Mouse (Mus musculus) ES-Bruce4 (cell line): Measurements from ENCODE around the gene Nxf1. TPM values are rescaled to one million over a fixed set of nuclear protein-coding genes. Genes with fewer than 3 reads are reported as not detected.

Experiments used
- H3K27ac ChIP-seq: 2 replicates; pipeline ENCODE4 v1.5.1; 2012; ENCODE audit warnings: low read length, inconsistent platforms; ENCODE audit not compliant: insufficient read depth
- H3K27me3 ChIP-seq: 2 replicates; pipeline ENCODE4 v1.6.1; 2012; ENCODE audit warnings: mild to moderate bottlenecking, low read length, inconsistent platforms; ENCODE audit not compliant: control insufficient read depth, poor library complexity, insufficient read depth, severe bottlenecking
- H3K36me3 ChIP-seq: 2 replicates; pipeline ENCODE4 v1.6.1; 2012; ENCODE audit warnings: inconsistent platforms, mild to moderate bottlenecking, low read length, moderate library complexity; ENCODE audit not compliant: control insufficient read depth, poor library complexity, insufficient read depth, severe bottlenecking
- H3K4me1 ChIP-seq: one replicate; pipeline ENCODE4 v1.8.1; 2011; ENCODE audit warnings: low read length; ENCODE audit not compliant: control insufficient read depth, insufficient read depth
- H3K4me3 ChIP-seq: 2 replicates; pipeline ENCODE4 v1.5.1; 2011; ENCODE audit warnings: low read depth, mild to moderate bottlenecking, low read length
- H3K9ac ChIP-seq: 2 replicates; pipeline ENCODE4 v1.6.1; 2012; ENCODE audit warnings: low read depth, mild to moderate bottlenecking, inconsistent platforms; ENCODE audit not compliant: poor library complexity, severe bottlenecking
- H3K9me3 ChIP-seq: replicated peaks from 2 replicates; pipeline ENCODE4 v1.6.1; 2012; ENCODE audit warnings: mild to moderate bottlenecking, low read length, inconsistent platforms; ENCODE audit not compliant: control insufficient read depth, poor library complexity, insufficient read depth, severe bottlenecking
- CTCF ChIP-seq: IDR thresholded peaks from one replicate; pipeline ENCODE4 v1.8.1; 2011; ENCODE audit warnings: low read depth, low read length
- EP300 ChIP-seq: IDR thresholded peaks from 2 replicates; pipeline ENCODE4 v1.6.1; 2011; ENCODE audit warnings: low read depth, low read length; ENCODE audit not compliant: insufficient read depth
- POLR2A ChIP-seq: IDR thresholded peaks from one replicate; pipeline ENCODE4 v1.8.1; 2011; ENCODE audit warnings: low read length; ENCODE audit not compliant: insufficient read depth
- polyA plus RNA-seq: library from polyadenylated mRNA; stranded (reverse); fragments of >200 nt; gene quantifications from 2 replicates; pipeline ENCODE4 v1.2.4, GENCODE M21; 2011; ENCODE audit warnings: low read depth; ENCODE audit not compliant: missing spikeins, insufficient read depth, insufficient read length

Gene Nxf1
- polyA plus RNA-seq, 1 experiment = 122 TPM

- Histone ChIP-seq H3K4me1 (no peaks in the 10 kb centered on the region), H3K36me3 (peaks cover 8% of the 10 kb centered on the region), H3K27me3 (no peaks in the 10 kb centered on the region), H3K9ac (peak overlapping the region; percentile 95), H3K27ac (no peak overlapping the region), H3K9me3 (no peaks in the 10 kb centered on the region), H3K4me3 (no peak overlapping the region)
- no peak for TF ChIP-seq POLR2A
- TF ChIP-seq EP300 = no peak
- TF ChIP-seq CTCF = no peak
Measured at GRCm38 (mm10) chr19:8755652-8756051, 1.2 kb upstream of the Nxf1 start.

- Histone ChIP-seq H3K4me3 (peak overlapping the region; percentile 87), H3K27ac (no peak overlapping the region), H3K27me3 (no peaks in the 10 kb centered on the region), H3K9me3 (no peaks in the 10 kb centered on the region), H3K4me1 (no peaks in the 10 kb centered on the region), H3K36me3 (peaks cover 9% of the 10 kb centered on the region), H3K9ac (peak overlapping the region; percentile 95)
- no peak for TF ChIP-seq POLR2A
- no peak for TF ChIP-seq EP300
- TF ChIP-seq CTCF = no peak
Measured at GRCm38 (mm10) chr19:8757471-8757998, 662 bp downstream of the Nxf1 start.

- no peaks in the 10 kb centered on the region for H3K27me3 ChIP-seq
- H3K4me3 ChIP-seq = no peak overlapping the region
- H3K4me1 ChIP-seq = no peaks in the 10 kb centered on the region
- TF ChIP-seq CTCF (no peak), POLR2A (no peak), EP300 (no peak)
- H3K27ac ChIP-seq = no peak overlapping the region
- peak overlapping the region; percentile 95; the same call in 1 of the 2 replicates for H3K9ac ChIP-seq
- H3K9me3 ChIP-seq = peaks cover 2% of the 10 kb centered on the region; the same call in 1 of the 2 replicates
- peaks cover 20% of the 10 kb centered on the region for H3K36me3 ChIP-seq
Measured at GRCm38 (mm10) chr19:8758899-8759298, 2.0 kb downstream of the Nxf1 start.

GRCm38 (mm10) chr19:8760757-8761156 is 3.9 kb downstream of the Nxf1 start:
- H3K36me3 ChIP-seq = peaks cover 36% of the 10 kb centered on the region
- no peak overlapping the region for H3K4me3 ChIP-seq
- no peak overlapping the region for H3K27ac ChIP-seq
- no peak overlapping the region for H3K9ac ChIP-seq
- no peaks in the 10 kb centered on the region for H3K4me1 ChIP-seq
- peak; percentile 1 for TF ChIP-seq CTCF
- no peak for TF ChIP-seq POLR2A
- peaks cover 16% of the 10 kb centered on the region for H3K9me3 ChIP-seq
- H3K27me3 ChIP-seq = no peaks in the 10 kb centered on the region

- no peak for TF ChIP-seq CTCF
- Histone ChIP-seq H3K4me3 (no peak overlapping the region), H3K27me3 (no peaks in the 10 kb centered on the region), H3K9ac (no peak overlapping the region), H3K4me1 (no peaks in the 10 kb centered on the region), H3K27ac (no peak overlapping the region), H3K36me3 (peaks cover 58% of the 10 kb centered on the region), H3K9me3 (peaks cover 16% of the 10 kb centered on the region)
Measured at GRCm38 (mm10) chr19:8763276-8763675, 6.4 kb downstream of the Nxf1 start.

GRCm38 (mm10) chr19:8765562-8765961 is 8.7 kb downstream of the Nxf1 start:
- Histone ChIP-seq H3K27ac (no peak overlapping the region), H3K36me3 (peaks cover 67% of the 10 kb centered on the region), H3K4me3 (no peak overlapping the region), H3K9me3 (peaks cover 16% of the 10 kb centered on the region), H3K9ac (no peak overlapping the region), H3K4me1 (no peaks in the 10 kb centered on the region), H3K27me3 (no peaks in the 10 kb centered on the region)
- TF ChIP-seq CTCF = no peak
- no peak for TF ChIP-seq POLR2A
- TF ChIP-seq EP300 = no peak
